Mouse (Mus musculus) intestine, embryonic 15.5 days (tissue): ENCODE measurements at regions not wholly inside any gene's neighbourhood (a gene's known extent, or its start where the extent isn't known, plus 50 kb on each side); places are given as distances from the start of the nearest gene placed in this dataset.

Experiments
- ATAC-seq: fragments of 200-750 bp; cut with Nextera tagmentation; 2 replicates; pipeline ENCODE4 v1.8.0; 2017; ENCODE audit warnings: moderate TSS enrichment, moderate library complexity
- H3K27ac ChIP-seq: fragments of 300-500 bp; sonication (generic); 2 replicates; pipeline ENCODE4 v1.5.1; 2015; ENCODE audit warnings: mild to moderate bottlenecking, inconsistent platforms
- H3K27me3 ChIP-seq: fragments of 300-500 bp; sonication (generic); replicated peaks from 2 replicates; pipeline ENCODE4 v1.6.1; 2015; ENCODE audit warnings: inconsistent platforms
- H3K36me3 ChIP-seq: fragments of 300-500 bp; sonication (generic); 2 replicates; pipeline ENCODE4 v1.6.1; 2015; ENCODE audit warnings: inconsistent platforms
- H3K4me1 ChIP-seq: fragments of 300-500 bp; sonication (generic); replicated peaks from 2 replicates; pipeline ENCODE4 v1.6.1; 2015; ENCODE audit warnings: inconsistent platforms
- H3K4me2 ChIP-seq: fragments of 300-500 bp; sonication (generic); replicated peaks from 2 replicates; pipeline ENCODE4 v1.6.1; 2015; ENCODE audit warnings: mild to moderate bottlenecking, inconsistent platforms
- H3K4me3 ChIP-seq: fragments of 300-500 bp; sonication (generic); replicated peaks from 2 replicates; pipeline ENCODE4 v1.5.1; 2015; ENCODE audit warnings: inconsistent platforms
- H3K9ac ChIP-seq: fragments of 300-500 bp; sonication (generic); 2 replicates; pipeline ENCODE4 v1.6.1; 2015; ENCODE audit warnings: inconsistent platforms
- H3K9me3 ChIP-seq: fragments of 300-500 bp; sonication (generic); 2 replicates; pipeline ENCODE4 v1.6.1; 2016; ENCODE audit warnings: inconsistent platforms
- WGBS: fragments of 180-500 bp; shearing (Covaris S2); methylation state at CpG from one replicate; pipeline ENCODE4 v1.1.7; 2015; 5-methylcytosine and 5-hydroxymethylcytosine counted together

DNA sequence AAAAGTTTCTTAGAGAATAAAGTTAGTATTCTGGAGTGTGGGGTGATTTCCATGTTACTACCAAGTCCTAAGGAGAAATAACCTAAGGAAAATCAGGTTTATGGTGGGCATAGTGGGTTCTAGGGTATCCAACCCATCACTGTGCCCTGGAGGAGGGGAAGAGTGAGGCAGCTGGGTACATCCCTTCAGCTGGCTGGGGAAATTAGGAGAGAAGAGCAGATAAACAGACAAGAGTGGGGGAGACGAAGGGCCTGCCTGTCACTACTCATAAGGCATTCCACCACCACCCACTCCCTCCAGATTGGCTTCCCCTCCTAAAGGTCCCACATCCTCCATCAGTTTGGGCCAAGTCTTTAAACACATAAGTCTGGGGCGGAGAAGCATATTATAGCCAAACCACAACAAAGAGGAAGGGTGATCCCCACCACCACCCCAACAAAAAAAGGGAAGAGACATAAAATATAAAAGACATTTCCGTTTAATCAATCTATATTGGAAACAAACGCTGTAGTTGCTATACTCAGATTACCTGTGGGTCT lies 299.8 kb downstream of the Gm11361 start:
- H3K4me3 ChIP-seq = no peak overlapping the region

DNA sequence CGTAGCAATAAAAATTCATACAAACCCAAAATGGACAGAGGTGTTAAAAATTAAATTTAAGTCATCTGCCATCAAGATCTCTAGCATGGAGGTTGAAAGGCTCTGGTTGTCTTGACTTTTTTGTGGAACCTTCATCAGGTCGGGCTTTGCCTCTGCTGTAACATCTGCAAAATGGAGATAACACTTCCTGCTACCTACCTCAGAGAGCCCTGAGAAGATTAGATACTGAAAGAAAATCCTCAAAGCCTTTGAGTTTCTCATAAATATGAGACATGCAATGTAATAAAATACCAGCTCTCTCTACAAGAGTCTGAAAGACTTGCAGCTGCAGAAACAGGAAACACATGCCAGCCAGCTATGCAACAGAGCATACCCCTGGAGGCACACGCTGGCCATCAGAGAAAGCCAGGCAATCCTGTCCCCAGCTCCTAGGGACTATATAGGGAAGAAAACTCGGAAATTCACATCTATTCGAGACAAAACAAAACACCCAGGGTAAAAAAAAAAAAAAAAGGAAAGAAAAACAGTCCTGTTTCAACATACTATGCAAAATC lies 299.1 kb downstream of the Gm11361 start:
- Histone ChIP-seq H3K4me2 (no peak overlapping the region), H3K9me3 (no peaks in the 10 kb centered on the region), H3K4me1 (0 out of 2 replicates have a peak, but pooled peaks cover 2% of the 10 kb centered on the region), H3K27me3 (no peaks in the 10 kb centered on the region), H3K27ac (no peak overlapping the region), H3K36me3 (no peaks in the 10 kb centered on the region), H3K9ac (no peak overlapping the region), H3K4me3 (no peak overlapping the region)
- WGBS = 58% methylated on average over 5 of the region's 5 CpGs
- ATAC-seq = no peak

More for the DNA sequence above, 299.8 kb downstream of the Gm11361 start:
- Histone ChIP-seq H3K27me3 (no peaks in the 10 kb centered on the region), H3K27ac (no peak overlapping the region), H3K4me1 (0 out of 2 replicates have a peak, but pooled peaks cover 2% of the 10 kb centered on the region), H3K9ac (no peak overlapping the region), H3K9me3 (no peaks in the 10 kb centered on the region), H3K4me2 (no peak overlapping the region), H3K36me3 (no peaks in the 10 kb centered on the region)
- 82% methylated on average over 4 of the region's 4 CpGs for WGBS
- ATAC-seq = no peak

DNA sequence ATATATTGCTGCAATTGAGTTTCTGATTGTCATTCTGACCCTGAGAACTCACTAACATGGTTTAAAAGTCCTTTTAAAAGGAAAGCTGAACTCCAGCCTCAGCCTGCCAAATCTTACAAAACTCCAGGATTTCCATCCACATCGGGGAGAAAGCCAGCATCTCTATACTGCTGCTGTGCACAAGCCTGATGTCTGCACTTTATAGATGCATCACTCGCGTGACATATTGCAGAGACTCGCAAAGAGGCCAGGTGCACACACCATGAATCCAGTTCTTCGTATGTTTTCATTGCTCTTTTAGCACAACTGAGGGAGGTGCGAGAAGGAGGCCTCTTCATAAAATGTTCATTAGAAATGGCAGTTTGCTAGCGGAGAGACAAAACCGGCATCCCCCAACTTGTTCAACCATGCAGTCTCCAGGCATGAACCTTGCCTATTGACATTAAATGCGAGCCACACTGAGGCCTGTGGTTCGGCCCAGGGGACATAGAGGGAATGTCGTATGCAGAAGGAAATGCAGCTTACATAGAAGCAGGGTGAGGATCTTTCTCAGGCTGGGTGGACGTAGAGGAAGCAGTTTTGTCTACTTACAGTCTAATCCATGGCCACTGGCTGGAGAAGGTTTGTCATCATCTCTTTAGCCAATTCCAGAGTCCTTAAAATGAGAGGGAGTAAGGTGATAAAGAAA lies 297.0 kb downstream of the Gm11361 start:
- no peaks in the 10 kb centered on the region for H3K36me3 ChIP-seq

DNA sequence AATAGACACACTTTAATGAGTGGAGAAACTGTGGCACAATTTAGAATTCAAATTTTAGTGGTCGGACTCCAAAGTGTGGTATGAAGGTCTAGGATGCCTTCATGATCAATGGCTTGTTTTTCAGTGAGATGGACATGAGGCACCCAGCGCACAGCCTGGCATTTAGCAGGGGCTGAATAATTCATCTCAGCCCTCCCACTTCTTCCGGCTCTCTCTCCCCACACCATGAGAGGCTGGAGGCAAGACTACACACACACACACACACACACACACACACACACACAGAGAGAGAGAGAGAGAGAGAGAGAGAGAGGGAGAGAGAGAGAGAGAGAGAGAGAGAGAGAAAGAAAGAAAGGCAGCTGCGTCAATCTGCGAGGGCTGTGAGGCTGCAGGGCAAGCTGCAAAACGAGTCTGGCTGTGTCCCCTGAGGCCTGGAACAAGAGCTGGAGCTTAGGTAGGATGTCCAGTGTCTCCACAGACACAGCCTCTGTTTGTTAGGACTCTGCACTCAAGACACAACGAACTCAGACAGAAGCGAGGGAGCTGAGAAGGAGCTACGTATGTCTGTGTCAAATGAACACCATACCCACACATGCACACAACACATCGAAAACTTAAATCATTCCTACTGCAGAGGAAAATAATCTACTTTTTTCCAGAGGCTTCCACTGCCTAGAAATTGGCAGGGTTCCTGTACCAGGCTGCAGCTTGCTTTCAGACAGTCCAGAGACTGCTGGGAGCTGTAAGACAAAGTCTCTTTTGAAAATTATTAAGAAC lies 295.8 kb downstream of the Gm11361 start:
- no peaks in the 10 kb centered on the region for H3K27me3 ChIP-seq
- H3K9me3 ChIP-seq = no peaks in the 10 kb centered on the region
- H3K9ac ChIP-seq = no peak overlapping the region
- H3K4me2 ChIP-seq = no peak overlapping the region
- ATAC-seq = peak; percentile 36; the same call in 1 of the 2 replicates
- H3K36me3 ChIP-seq = no peaks in the 10 kb centered on the region
- no peak overlapping the region for H3K27ac ChIP-seq
- 51% methylated on average over 10 of the region's 10 CpGs for WGBS
- no peak overlapping the region for H3K4me3 ChIP-seq
- H3K4me1 ChIP-seq = 0 out of 2 replicates have a peak, but pooled peaks cover 2% of the 10 kb centered on the region

More for the DNA sequence above, 297.0 kb downstream of the Gm11361 start:
- WGBS = 71% methylated on average over 12 of the region's 12 CpGs
- no peak overlapping the region for H3K9ac ChIP-seq
- H3K4me2 ChIP-seq = no peak overlapping the region
- no peak overlapping the region for H3K27ac ChIP-seq
- H3K4me3 ChIP-seq = no peak overlapping the region
- H3K4me1 ChIP-seq = 0 out of 2 replicates have a peak, but pooled peaks cover 2% of the 10 kb centered on the region
- no peaks in the 10 kb centered on the region for H3K9me3 ChIP-seq
- no peaks in the 10 kb centered on the region for H3K27me3 ChIP-seq
- ATAC-seq = no peak

DNA sequence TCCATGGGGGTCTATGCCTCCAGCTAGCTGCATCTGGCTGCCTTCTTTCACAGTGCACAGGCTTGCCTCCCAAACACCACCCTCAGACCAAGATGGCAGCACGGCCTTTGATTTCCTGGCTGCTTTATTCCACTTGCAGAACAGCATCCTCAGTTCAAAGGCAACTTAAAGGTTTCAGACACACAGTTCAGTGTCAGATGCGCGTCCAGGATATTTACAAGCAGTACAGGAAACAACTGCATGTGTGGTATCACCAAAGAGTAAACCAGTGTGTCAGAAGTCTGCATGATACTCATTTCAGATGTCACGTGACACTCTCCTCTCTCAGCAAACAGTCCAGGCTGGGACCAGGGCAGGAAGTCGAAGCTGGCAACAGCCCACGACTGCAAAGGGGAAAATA lies 294.2 kb downstream of the Gm11361 start:
- Histone ChIP-seq H3K4me2 (no peak overlapping the region), H3K9me3 (no peaks in the 10 kb centered on the region), H3K36me3 (no peaks in the 10 kb centered on the region), H3K27me3 (no peaks in the 10 kb centered on the region), H3K27ac (no peak overlapping the region), H3K4me1 (0 out of 2 replicates have a peak, but pooled peaks cover 2% of the 10 kb centered on the region), H3K4me3 (no peak overlapping the region), H3K9ac (no peak overlapping the region)
- 68% methylated on average over 6 of the region's 6 CpGs for WGBS
- no peak for ATAC-seq

DNA sequence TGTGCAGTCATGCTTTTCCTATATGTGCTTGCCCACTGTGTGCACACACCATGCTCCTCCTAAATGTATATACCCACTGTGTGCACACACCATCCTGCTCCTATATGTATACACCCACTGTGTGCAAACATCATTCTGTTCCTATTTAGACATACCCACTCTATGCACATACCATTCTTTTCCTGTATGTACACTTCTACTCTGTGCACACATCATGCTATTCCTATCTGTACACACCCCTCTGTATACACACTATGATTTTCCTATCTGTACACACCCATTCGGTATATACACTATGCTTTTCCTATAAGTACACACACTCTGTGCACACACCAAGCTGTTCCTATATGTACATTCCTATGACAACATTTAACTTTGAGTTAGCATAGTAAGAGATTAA lies 288.5 kb downstream of the Gm11361 start:
- H3K36me3 ChIP-seq = no peaks in the 10 kb centered on the region
- H3K4me1 ChIP-seq = peaks cover 7% of the 10 kb centered on the region
- no peaks in the 10 kb centered on the region for H3K9me3 ChIP-seq
- H3K4me3 ChIP-seq = no peak overlapping the region
- no peak overlapping the region for H3K27ac ChIP-seq
- peak; percentile 26 for ATAC-seq
- H3K4me2 ChIP-seq = no peak overlapping the region
- 70% methylated on average over 1 of the region's 1 CpGs for WGBS
- H3K9ac ChIP-seq = no peak overlapping the region
- H3K27me3 ChIP-seq = no peaks in the 10 kb centered on the region

DNA sequence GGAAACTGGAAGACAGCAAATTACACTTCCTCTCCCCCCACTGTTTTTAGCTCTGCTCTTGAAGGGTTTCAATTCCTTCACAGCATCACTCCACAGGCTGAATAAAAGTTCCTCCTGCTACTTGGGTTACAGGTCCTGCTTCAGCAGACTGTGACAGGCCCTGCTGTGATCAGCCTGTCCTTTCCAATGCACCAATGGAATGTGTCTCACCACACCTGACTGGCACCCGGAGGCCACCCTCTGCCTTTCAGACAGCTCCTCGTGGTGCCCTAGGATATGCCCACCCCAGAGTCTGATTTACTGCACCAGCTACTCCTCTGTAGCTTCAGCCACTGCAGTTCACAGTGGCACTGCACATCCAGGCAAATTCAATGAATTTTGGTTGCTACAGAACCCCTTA lies 288.0 kb downstream of the Gm11361 start:
- H3K27ac ChIP-seq = no peak overlapping the region
- ATAC-seq = no peak; the same call in 1 of the 2 replicates

DNA sequence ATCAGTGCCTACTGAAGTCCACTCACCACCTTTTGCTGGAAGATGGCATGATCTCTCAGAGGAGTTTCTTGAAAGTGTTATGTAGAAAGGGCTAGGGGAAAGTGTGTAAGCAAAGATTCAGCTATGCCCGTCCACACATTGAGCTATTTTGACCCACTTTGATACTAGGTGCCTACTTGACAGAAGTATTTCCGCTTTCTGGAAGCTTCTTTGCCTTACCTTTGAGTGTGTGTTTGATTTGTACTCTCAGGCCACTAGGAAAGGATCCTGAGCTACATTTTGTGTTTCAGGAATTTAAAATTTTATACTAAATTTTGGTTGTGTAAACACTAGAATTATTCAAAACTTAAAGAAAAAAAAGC lies 287.5 kb downstream of the Gm11361 start:
- no peak overlapping the region for H3K4me2 ChIP-seq

More for the DNA sequence above, 288.0 kb downstream of the Gm11361 start:
- H3K27me3 ChIP-seq = no peaks in the 10 kb centered on the region
- no peak overlapping the region for H3K9ac ChIP-seq
- H3K4me1 ChIP-seq = peaks cover 7% of the 10 kb centered on the region
- no peak overlapping the region for H3K4me3 ChIP-seq
- no peak overlapping the region for H3K4me2 ChIP-seq
- H3K9me3 ChIP-seq = no peaks in the 10 kb centered on the region
- no peaks in the 10 kb centered on the region for H3K36me3 ChIP-seq
- 49% methylated on average over 2 of the region's 2 CpGs for WGBS

DNA sequence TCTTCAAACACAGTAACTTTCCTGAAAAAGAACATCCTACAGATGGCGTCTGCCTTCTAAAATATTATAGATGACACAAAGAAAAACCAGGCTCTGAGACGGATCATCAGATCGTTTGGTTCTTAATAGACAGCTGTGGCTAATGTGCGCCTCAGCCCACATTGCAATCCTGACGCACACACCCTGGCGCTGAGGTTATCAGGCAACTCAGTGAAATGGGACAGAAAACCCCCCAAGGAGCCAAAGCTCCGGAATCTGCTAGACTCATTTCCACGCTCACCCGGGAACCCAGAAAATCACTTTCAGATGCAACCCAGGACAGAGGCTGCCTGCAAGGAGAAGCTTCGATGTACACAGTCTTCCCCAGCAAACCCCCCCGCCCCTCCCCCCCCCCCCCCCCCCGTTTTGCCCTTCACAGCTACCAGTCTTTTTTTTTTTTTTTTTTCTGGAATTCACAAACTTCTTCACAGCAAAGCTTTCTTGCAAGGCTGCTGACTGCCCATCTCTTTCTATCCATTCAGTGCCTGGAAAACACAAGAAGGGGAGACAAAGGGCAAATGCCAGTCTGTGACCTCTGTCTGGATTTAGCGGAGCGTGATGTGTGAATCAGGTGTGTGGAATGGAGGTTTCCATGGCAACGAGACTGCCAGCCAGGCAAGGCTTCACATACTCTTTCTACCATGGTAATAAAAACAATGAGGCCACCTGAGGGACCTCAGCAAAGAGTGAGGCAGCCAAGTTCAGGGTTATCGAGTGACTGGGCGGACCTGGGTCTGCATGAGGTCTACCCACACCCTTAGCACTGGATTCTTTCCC lies 286.9 kb downstream of the Gm11361 start:
- Histone ChIP-seq H3K4me1 (peaks cover 7% of the 10 kb centered on the region), H3K9ac (no peak overlapping the region), H3K36me3 (no peaks in the 10 kb centered on the region), H3K4me3 (no peak overlapping the region), H3K4me2 (no peak overlapping the region), H3K9me3 (no peaks in the 10 kb centered on the region), H3K27ac (no peak overlapping the region), H3K27me3 (no peaks in the 10 kb centered on the region)
- 30% methylated on average over 15 of the region's 17 CpGs for WGBS
- ATAC-seq = peak; percentile 88

More for the DNA sequence above, 287.5 kb downstream of the Gm11361 start:
- H3K9me3 ChIP-seq = no peaks in the 10 kb centered on the region
- no peak for ATAC-seq
- WGBS = 64% methylated on average over 2 of the region's 2 CpGs
- H3K4me3 ChIP-seq = no peak overlapping the region
- peaks cover 7% of the 10 kb centered on the region for H3K4me1 ChIP-seq
- H3K36me3 ChIP-seq = no peaks in the 10 kb centered on the region
- no peak overlapping the region for H3K27ac ChIP-seq
- no peak overlapping the region for H3K9ac ChIP-seq
- no peaks in the 10 kb centered on the region for H3K27me3 ChIP-seq

DNA sequence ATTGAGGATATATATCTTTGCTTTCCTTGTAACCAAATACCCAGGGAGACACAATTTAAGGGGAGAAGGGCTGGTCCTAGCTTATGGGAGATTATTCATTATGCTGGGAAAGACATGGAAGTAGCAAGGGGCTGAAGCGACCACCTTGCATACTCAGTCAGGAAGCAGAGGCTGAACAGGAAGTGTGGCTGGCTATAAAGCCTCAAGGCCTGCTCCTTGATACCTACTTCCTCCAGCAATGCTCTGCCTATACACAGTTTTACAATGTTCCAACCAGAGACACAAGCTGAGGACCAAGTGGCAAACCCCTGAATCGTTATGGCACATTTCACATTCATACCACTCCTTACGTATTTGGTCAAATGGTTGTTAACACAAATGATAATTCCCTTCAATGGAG lies 284.3 kb downstream of the Gm11361 start:
- 90% methylated on average over 3 of the region's 3 CpGs for WGBS
- Histone ChIP-seq H3K27me3 (no peaks in the 10 kb centered on the region), H3K4me2 (no peak overlapping the region), H3K36me3 (no peaks in the 10 kb centered on the region), H3K9ac (no peak overlapping the region), H3K4me3 (no peak overlapping the region), H3K4me1 (peaks cover 7% of the 10 kb centered on the region), H3K9me3 (no peaks in the 10 kb centered on the region), H3K27ac (no peak overlapping the region)
- ATAC-seq = no peak

DNA sequence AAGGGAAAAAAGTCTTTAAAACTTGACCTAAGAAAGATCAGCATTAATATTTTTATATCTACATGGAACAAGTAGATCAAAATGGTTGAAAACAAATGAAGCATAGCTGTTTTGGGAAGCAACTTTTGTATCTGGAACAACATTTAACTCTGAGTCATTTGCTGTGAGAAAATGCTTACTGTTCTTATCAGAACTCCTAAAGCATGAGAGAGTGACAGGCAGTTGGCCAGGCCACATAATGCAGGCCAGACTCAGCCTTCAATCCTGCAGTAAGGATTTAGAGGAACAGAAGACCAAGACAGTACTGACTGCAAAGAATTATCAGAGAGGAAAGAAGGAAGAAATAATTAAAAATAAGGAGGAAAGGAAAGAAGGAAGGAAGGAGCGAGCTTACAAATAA lies 275.8 kb downstream of the Gm11361 start:
- WGBS = 76% methylated on average over 1 of the region's 1 CpGs
- H3K27ac ChIP-seq = no peak overlapping the region
- H3K4me2 ChIP-seq = no peak overlapping the region
- no peak overlapping the region for H3K4me3 ChIP-seq
- no peak for ATAC-seq
- no peak overlapping the region for H3K9ac ChIP-seq
- no peaks in the 10 kb centered on the region for H3K36me3 ChIP-seq
- no peaks in the 10 kb centered on the region for H3K4me1 ChIP-seq
- H3K27me3 ChIP-seq = no peaks in the 10 kb centered on the region
- no peaks in the 10 kb centered on the region for H3K9me3 ChIP-seq

DNA sequence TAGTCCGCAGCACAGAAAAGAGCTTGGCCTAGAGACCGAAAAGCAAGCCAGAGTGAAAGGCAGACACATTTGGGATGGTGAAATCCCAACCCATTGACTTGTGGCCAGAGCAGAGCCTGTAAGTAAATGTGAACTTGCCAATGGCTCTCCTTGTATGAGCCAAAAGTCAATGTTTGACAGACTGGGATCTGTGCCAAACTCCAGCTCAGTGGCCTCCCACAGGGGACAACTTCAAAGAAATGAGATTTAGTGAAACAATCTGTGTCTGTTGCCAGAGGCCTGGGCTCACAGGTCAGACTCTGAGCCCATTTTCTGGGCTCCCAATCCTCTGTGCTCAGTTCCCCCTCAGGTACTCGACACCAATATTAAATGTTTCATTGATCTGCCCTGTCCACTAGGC lies 274.9 kb downstream of the Gm11361 start:
- no peak overlapping the region for H3K4me2 ChIP-seq
- ATAC-seq = peak; percentile 88

More for the DNA sequence above, 274.9 kb downstream of the Gm11361 start:
- Histone ChIP-seq H3K27me3 (no peaks in the 10 kb centered on the region), H3K9ac (no peak overlapping the region), H3K4me3 (no peak overlapping the region), H3K27ac (no peak overlapping the region), H3K9me3 (no peaks in the 10 kb centered on the region), H3K4me1 (no peaks in the 10 kb centered on the region), H3K36me3 (no peaks in the 10 kb centered on the region)
- WGBS = 76% methylated on average over 3 of the region's 3 CpGs
